Mouse (Mus musculus) limb, embryonic 14.5 days (tissue): ENCODE measurements around the gene Trf. TPM values are rescaled to one million over a fixed set of nuclear protein-coding genes. Genes with fewer than 3 reads are reported as not detected.

Experiments used
- ATAC-seq: fragments of 200-750 bp; cut with Nextera tagmentation; 2 replicates; pipeline ENCODE4 v1.8.0; 2017; ENCODE audit warnings: low read depth, moderate number of reproducible peaks, moderate TSS enrichment; ENCODE audit not compliant: low FRiP score
- DNase-seq: peaks from one replicate; pipeline ENCODE4 v3.0.0-alpha.2; 2015; ENCODE audit warnings: low spot score
- H3K27ac ChIP-seq: fragments of 300-500 bp; sonication (generic); replicated peaks from 2 replicates; pipeline ENCODE4 v1.5.1; 2014; ENCODE audit warnings: low read depth, mild to moderate bottlenecking, low read length, moderate library complexity, mixed read lengths
- H3K27me3 ChIP-seq: fragments of 300-500 bp; sonication (generic); 2 replicates; pipeline ENCODE4 v1.6.1; 2014; ENCODE audit warnings: low read length, mixed read lengths; ENCODE audit not compliant: control insufficient read depth, insufficient read depth
- H3K36me3 ChIP-seq: fragments of 300-500 bp; sonication (generic); 2 replicates; pipeline ENCODE4 v1.6.1; 2014; ENCODE audit warnings: mild to moderate bottlenecking, low read length, moderate library complexity, mixed read lengths; ENCODE audit not compliant: control insufficient read depth, insufficient read depth
- H3K4me1 ChIP-seq: fragments of 300-500 bp; sonication (generic); 2 replicates; pipeline ENCODE4 v1.6.1; 2014; ENCODE audit warnings: antibody characterized with exemption, low read length, mixed read lengths; ENCODE audit not compliant: control insufficient read depth, insufficient read depth
- H3K4me2 ChIP-seq: fragments of 300-500 bp; sonication (generic); replicated peaks from 2 replicates; pipeline ENCODE4 v1.6.1; 2014; ENCODE audit warnings: low read depth, mild to moderate bottlenecking, low read length, moderate library complexity; ENCODE audit not compliant: severe bottlenecking
- H3K4me3 ChIP-seq: fragments of 300-500 bp; sonication (generic); replicated peaks from 2 replicates; pipeline ENCODE4 v1.5.1; 2014; ENCODE audit warnings: low read length
- H3K9ac ChIP-seq: fragments of 300-500 bp; sonication (generic); 2 replicates; pipeline ENCODE4 v1.6.1; 2014; ENCODE audit warnings: mild to moderate bottlenecking, low read depth, low read length, moderate library complexity; ENCODE audit not compliant: severe bottlenecking
- H3K9me3 ChIP-seq: fragments of 300-500 bp; sonication (generic); 2 replicates; pipeline ENCODE4 v1.6.1; 2016; ENCODE audit warnings: low read length; ENCODE audit not compliant: control insufficient read depth
- POLR2A ChIP-seq: fragments of 200-500 bp; IDR thresholded peaks from 2 replicates; pipeline ENCODE4 v1.8.0; 2012; ENCODE audit warnings: inconsistent platforms, mild to moderate bottlenecking, moderate library complexity, borderline replicate concordance; ENCODE audit not compliant: insufficient read depth, insufficient read length; ENCODE audit errors: extremely low read depth
- WGBS: fragments of 180-500 bp; shearing (Covaris S2); extraction: QIAGEN DNeasy Blood & Tissue Kit; methylation state at CpG from one replicate; pipeline ENCODE4 v1.1.7; 2014; 5-methylcytosine and 5-hydroxymethylcytosine counted together
- polyA plus RNA-seq, 2 experiments: library from polyadenylated mRNA; depleted of rRNA in 1 of 2; stranded (reverse) in 1 of 2; unstranded in 1 of 2; fragments of >200 nt; fragmentation: Nextera tagmentation in 1 of 2; extraction: Ambion mirVana in 1 of 2; gene quantifications; 2 replicates each; pipeline versions ENCODE4 v1.2.1 to v1.2.3; 2012 to 2014

Trf gene
- polyA plus RNA-seq (2012; rRNA removed): 17.6 and 20.4 TPM in 2 replicates
- 22.5 and 25.4 TPM in 2 replicates for polyA plus RNA-seq (2014; fragmentation: Nextera tagmentation; extraction: Ambion mirVana)

GRCm38 (mm10) chr9:103230151-103230951 lies at the start of gene Trf, which contains the start of gene Gm20425:
Trf (minus strand) TSS chr9:103230444.
Gm20425 (minus strand) TSS chr9:103230307.
- H3K4me1 ChIP-seq: 0 out of 2 replicates have a peak, but pooled peaks cover 3% of the 10 kb centered on the region
- H3K9ac ChIP-seq: no peak within 1 kb of the TSS
- H3K36me3 ChIP-seq: no peaks in the 10 kb centered on the region
- 0 out of 2 replicates have a peak within 1 kb of the TSS, but pooled peaks have one; percentile 38 for H3K27ac ChIP-seq
- no peak for TF ChIP-seq POLR2A
- no peaks in the 10 kb centered on the region for H3K27me3 ChIP-seq
- WGBS: 56% methylated on average over 23 of the region's 29 CpGs
- H3K4me2 ChIP-seq: no peak within 1 kb of the TSS
- DNase-seq (no peak), ATAC-seq (no peak)
- no peak within 1 kb of the TSS for H3K4me3 ChIP-seq
- H3K9me3 ChIP-seq: no peaks in the 10 kb centered on the region

- no peaks in the 10 kb centered on the region for H3K36me3 ChIP-seq
- no peaks in the 10 kb centered on the region for H3K27me3 ChIP-seq
- H3K4me1 ChIP-seq: no peaks in the 10 kb centered on the region
- H3K9me3 ChIP-seq: no peaks in the 10 kb centered on the region
- H3K4me2 ChIP-seq: no peak overlapping the region
- DNase-seq (no peak), ATAC-seq (no peak)
- no peak for TF ChIP-seq POLR2A
- WGBS: 83% methylated on average over 6 of the region's 6 CpGs
- H3K9ac ChIP-seq: no peak overlapping the region
- no peak overlapping the region for H3K4me3 ChIP-seq
- H3K27ac ChIP-seq: no peak overlapping the region
These were observed 46.6 kb upstream of the Trf start for GRCm38 (mm10) chr9:103276876-103277275.

DNA sequence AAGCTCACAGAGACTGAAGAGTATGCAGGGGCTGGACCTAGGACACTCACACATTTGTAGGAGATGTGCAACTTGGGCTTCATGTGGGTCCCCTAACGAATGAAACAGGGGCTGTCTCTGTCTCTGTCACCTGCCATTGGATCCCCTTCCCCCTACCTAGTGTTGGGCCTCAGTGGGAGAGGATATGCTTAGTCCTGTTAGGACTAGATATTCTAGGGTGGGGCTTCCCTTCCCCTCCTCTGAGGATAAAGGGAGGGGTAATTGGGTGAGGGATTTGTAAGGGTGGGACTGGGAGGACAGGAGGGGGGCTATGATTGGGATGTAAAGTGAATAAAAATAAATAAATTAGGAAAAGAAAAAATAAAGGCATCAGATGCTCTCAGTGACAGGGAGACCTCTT lies 45.4 kb upstream of the Trf start:
- H3K9me3 ChIP-seq: no peaks in the 10 kb centered on the region
- WGBS: 62% methylated on average over 1 of the region's 1 CpGs
- no peak overlapping the region for H3K27ac ChIP-seq
- H3K27me3 ChIP-seq: no peaks in the 10 kb centered on the region
- DNase-seq: no peak
- H3K4me2 ChIP-seq: no peak overlapping the region
- no peak for TF ChIP-seq POLR2A
- H3K4me3 ChIP-seq: no peak overlapping the region
- no peak overlapping the region for H3K9ac ChIP-seq
- no peaks in the 10 kb centered on the region for H3K4me1 ChIP-seq
- no peaks in the 10 kb centered on the region for H3K36me3 ChIP-seq
- ATAC-seq: no peak

GRCm38 (mm10) chr9:103274819-103275218 lies 44.6 kb upstream of the Trf start:
- Histone ChIP-seq H3K27me3 (no peaks in the 10 kb centered on the region), H3K4me1 (no peaks in the 10 kb centered on the region), H3K27ac (no peak overlapping the region), H3K4me2 (no peak overlapping the region), H3K9me3 (no peaks in the 10 kb centered on the region), H3K9ac (no peak overlapping the region), H3K4me3 (no peak overlapping the region), H3K36me3 (no peaks in the 10 kb centered on the region)
- DNase-seq (no peak), ATAC-seq (no peak)
- WGBS: 67% methylated on average over 8 of the region's 8 CpGs
- TF ChIP-seq POLR2A: no peak

DNA sequence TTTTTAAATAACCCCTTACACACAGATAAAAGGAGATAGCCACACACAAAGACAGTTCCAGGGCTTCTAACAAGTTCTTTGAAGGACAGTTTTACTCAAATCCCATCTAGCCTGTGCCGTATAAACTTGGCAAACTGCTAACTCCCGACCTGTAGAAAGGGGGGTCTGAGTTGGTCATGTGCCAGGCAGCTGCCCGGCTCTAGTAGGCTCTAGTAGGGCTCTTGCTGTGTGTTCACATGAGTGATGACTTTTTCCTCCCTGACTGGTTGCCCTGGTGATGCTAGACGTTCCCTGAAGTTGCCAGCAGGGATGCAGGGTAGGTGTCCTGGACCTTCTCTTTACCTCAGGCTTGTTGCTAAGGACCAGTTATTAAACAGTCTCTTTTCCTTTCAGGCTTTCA lies 40.9 kb upstream of the Trf start:
- 18% methylated on average over 4 of the region's 4 CpGs for WGBS
- DNase-seq: no peak
- no peak overlapping the region for H3K4me2 ChIP-seq

More for the DNA sequence above, 40.9 kb upstream of the Trf start:
- Histone ChIP-seq H3K4me1 (no peaks in the 10 kb centered on the region), H3K27ac (no peak overlapping the region), H3K9me3 (no peaks in the 10 kb centered on the region), H3K4me3 (no peak overlapping the region), H3K36me3 (no peaks in the 10 kb centered on the region), H3K27me3 (no peaks in the 10 kb centered on the region), H3K9ac (no peak overlapping the region)
- no peak for TF ChIP-seq POLR2A
- ATAC-seq: no peak
